Mouse (Mus musculus): ENCODE results near the gene Klhl33.

DNA sequence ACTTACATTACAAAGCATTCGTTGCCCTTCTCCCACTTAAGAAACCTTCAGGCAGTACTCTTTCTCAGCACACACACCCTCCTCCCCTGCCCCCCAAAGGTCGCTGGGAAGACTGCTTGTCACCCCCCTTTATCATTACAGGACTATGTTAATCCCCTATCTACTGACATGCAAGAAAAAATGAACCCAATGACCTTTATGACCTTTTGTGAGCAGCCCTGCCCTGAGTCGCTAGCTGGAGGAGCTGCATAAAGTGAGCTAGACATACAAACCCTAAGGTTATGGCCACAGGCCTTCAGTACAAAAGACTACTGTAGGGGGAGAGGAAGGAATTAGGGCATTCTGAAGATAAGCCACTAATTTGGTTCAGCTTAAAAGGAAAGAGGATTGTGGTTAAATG, 14.0 kb upstream of the Klhl33 start:
- TF ChIP-seq CTCF (IDR thresholded peaks at IDR 0.05), result no peak
- TF ChIP-seq POLR2A (IDR thresholded peaks at IDR 0.05; ENCODE audit: insufficient read depth, low read depth, low read length), result no peak
- TF ChIP-seq EP300 (IDR thresholded peaks at IDR 0.05; ENCODE audit: insufficient read depth, low read depth, low read length), result no peak

Data from heart, adult 2 months (tissue).